Mouse (Mus musculus) intestine, embryonic 14.5 days (tissue): Measurements from ENCODE around the gene Pard3b. TPM values are rescaled to one million over a fixed set of nuclear protein-coding genes. Genes with fewer than 3 reads are reported as not detected.
A peak's percentile ranks its signal among the peaks of the same experiment; 100 is the strongest.

Experiments
- ATAC-seq: fragments of 200-750 bp; cut with Nextera tagmentation; replicated peaks from 2 replicates; pipeline ENCODE4 v1.8.0; 2017; ENCODE audit warnings: low read depth, moderate number of reproducible peaks, moderate TSS enrichment, moderate library complexity; ENCODE audit not compliant: low FRiP score, low TSS enrichment
- DNase-seq: peaks from one replicate; pipeline ENCODE4 v3.0.0-alpha.2; 2018; ENCODE audit warnings: low spot score
- H3K27ac ChIP-seq: fragments of 300-500 bp; sonication (generic); 2 replicates; pipeline ENCODE4 v1.5.1; 2014; ENCODE audit warnings: low read depth, mild to moderate bottlenecking, control low read depth
- H3K27me3 ChIP-seq: fragments of 300-500 bp; sonication (generic); replicated peaks from 2 replicates; pipeline ENCODE4 v1.6.1; 2014; ENCODE audit warnings: low read length, control low read depth; ENCODE audit not compliant: control insufficient read depth, insufficient read depth
- H3K36me3 ChIP-seq: fragments of 300-500 bp; sonication (generic); 2 replicates; pipeline ENCODE4 v1.6.1; 2014; ENCODE audit warnings: low read length, control low read depth; ENCODE audit not compliant: control insufficient read depth, insufficient read depth
- H3K4me1 ChIP-seq: fragments of 300-500 bp; sonication (generic); replicated peaks from 2 replicates; pipeline ENCODE4 v1.6.1; 2014; ENCODE audit warnings: low read length, control low read depth, mixed read lengths; ENCODE audit not compliant: control insufficient read depth, insufficient read depth
- H3K4me2 ChIP-seq: fragments of 300-500 bp; sonication (generic); 2 replicates; pipeline ENCODE4 v1.6.1; 2014; ENCODE audit warnings: low read length
- H3K4me3 ChIP-seq: fragments of 300-500 bp; sonication (generic); 2 replicates; pipeline ENCODE4 v1.5.1; 2014; ENCODE audit warnings: low read depth, low read length, control low read depth, mixed read lengths
- H3K9ac ChIP-seq: fragments of 300-500 bp; sonication (generic); 2 replicates; pipeline ENCODE4 v1.6.1; 2014; ENCODE audit warnings: mild to moderate bottlenecking, low read length
- H3K9me3 ChIP-seq: fragments of 300-500 bp; sonication (generic); 2 replicates; pipeline ENCODE4 v1.6.1; 2016; ENCODE audit warnings: low read length, control low read depth; ENCODE audit not compliant: control insufficient read depth
- WGBS: fragments of 180-500 bp; shearing (Covaris S2); extraction: QIAGEN DNeasy Blood & Tissue Kit; methylation state at CpG from one replicate; pipeline ENCODE4 v1.1.7; 2014; 5-methylcytosine and 5-hydroxymethylcytosine counted together
- polyA plus RNA-seq: library from polyadenylated mRNA; unstranded; fragments of >200 nt; fragmentation: Nextera tagmentation; extraction: Ambion mirVana; gene quantifications from 2 replicates; pipeline ENCODE4 v1.2.1, GENCODE M21; 2014

Gene Pard3b
- polyA plus RNA-seq, 1 experiment from 2014 or later = 37.7 TPM

GRCm38 (mm10) chr1:62679466-62679865 lies 1040.8 kb downstream of the Pard3b start:
- peaks cover 9% of the 10 kb centered on the region for H3K4me1 ChIP-seq
- 0 out of 2 replicates have a peak, but pooled peaks cover 4% of the 10 kb centered on the region for H3K9me3 ChIP-seq
- DNase-seq (no peak), ATAC-seq (no peak)
- H3K4me3 ChIP-seq = no peak overlapping the region
- 79% methylated on average over 2 of the region's 2 CpGs for WGBS
- H3K9ac ChIP-seq = no peak overlapping the region
- no peaks in the 10 kb centered on the region for H3K36me3 ChIP-seq
- no peak overlapping the region for H3K4me2 ChIP-seq
- no peaks in the 10 kb centered on the region for H3K27me3 ChIP-seq
- no peak overlapping the region for H3K27ac ChIP-seq

DNA sequence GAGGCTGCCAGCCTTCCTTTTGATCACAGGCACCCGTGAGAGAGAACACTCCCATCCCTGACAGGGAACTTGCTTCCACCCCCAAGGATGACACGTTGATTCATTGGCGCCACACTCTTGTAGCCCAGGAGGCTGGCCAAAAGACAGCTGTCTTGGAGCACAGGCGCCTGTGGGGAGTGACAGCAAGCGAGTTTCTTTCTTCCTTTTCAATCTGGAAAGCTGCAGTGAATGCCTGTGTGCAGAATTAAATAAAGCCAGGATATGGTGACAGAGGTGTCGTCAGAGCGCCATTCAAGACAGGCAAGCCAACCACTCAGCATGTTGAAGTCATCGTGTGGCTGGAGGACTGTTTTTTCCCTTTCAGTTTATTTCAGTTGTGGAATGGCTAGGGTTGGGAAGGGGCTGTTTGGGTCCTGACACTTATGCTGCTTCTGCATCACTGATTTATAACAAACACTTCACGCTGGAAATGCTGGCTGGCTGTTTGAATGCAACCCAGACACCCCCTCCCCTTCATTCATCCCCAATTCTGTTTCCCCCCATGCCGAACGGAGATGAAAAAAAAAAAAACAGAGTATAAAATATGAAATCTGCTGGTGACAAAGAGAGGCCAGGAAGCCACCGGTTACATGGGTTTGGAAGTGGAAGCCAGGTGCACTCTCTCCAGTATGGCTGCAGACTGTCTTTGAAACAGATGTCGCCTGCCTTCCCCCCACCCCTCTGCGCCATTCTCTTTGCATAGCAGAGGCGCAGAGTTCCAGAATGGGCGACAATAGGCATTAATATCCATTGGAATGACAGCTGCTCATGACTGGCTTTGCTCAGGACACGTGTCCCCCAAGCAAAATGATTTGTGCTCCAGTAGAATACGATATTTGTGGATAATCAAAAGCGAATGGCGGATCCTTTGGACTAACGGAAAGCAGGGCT lies 1044.1 kb downstream of the Pard3b start:
- peaks cover 9% of the 10 kb centered on the region for H3K4me1 ChIP-seq
- peak overlapping the region; percentile 29; the same call in 1 of the 2 replicates for H3K4me2 ChIP-seq
- H3K9ac ChIP-seq = no peak overlapping the region
- no peaks in the 10 kb centered on the region for H3K27me3 ChIP-seq
- H3K4me3 ChIP-seq = no peak overlapping the region
- no peaks in the 10 kb centered on the region for H3K36me3 ChIP-seq
- DNase-seq (no peak), ATAC-seq (no peak)
- WGBS = 38% methylated on average over 21 of the region's 21 CpGs
- no peak overlapping the region for H3K27ac ChIP-seq
- 0 out of 2 replicates have a peak, but pooled peaks cover 2% of the 10 kb centered on the region for H3K9me3 ChIP-seq

DNA sequence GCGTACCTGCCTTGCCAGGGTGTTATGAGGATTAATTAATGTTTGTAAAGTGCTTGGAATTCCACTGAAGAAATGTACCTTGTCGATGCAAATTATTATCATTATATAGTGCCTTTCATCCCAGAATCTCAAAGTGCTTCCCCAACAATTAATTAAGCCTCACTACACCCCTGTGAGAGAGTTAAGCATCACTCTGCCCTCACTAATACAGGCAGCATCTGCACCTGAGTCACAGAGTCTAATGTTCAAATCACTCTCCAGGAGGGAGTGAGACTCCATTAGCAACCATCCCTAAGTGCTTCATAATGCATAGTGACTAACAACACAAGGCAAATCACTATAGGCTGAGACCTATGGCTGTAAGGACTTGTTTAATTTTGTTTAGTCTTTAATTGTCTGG lies 1044.9 kb downstream of the Pard3b start:
- ATAC-seq = no peak
- 70% methylated on average over 2 of the region's 2 CpGs for WGBS
- H3K4me3 ChIP-seq = no peak overlapping the region

DNA sequence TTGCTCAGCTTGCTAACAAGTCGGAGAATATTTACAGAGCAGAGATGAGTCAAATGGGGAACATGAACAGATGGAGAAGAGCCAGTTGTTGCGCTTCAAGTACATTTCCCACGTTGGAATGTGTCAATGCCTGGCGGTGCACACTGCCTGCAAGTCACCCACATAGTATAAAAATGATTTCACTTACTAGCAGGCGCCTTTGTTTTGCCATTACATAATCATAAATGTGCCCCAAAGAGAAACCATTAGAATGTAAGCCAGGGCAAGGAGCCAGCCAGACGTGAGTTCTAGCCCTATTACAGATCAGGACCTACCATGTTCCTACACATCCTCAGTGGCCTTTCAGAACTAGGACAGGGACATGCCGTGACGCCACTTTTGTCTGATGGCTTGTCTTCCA lies 1048.9 kb downstream of the Pard3b start:
- Histone ChIP-seq H3K9me3 (no peaks in the 10 kb centered on the region), H3K27ac (no peak overlapping the region), H3K36me3 (no peaks in the 10 kb centered on the region), H3K27me3 (no peaks in the 10 kb centered on the region), H3K4me3 (no peak overlapping the region), H3K4me2 (no peak overlapping the region), H3K4me1 (peaks cover 9% of the 10 kb centered on the region), H3K9ac (no peak overlapping the region)
- ATAC-seq (no peak), DNase-seq (no peak)
- WGBS = 67% methylated on average over 8 of the region's 8 CpGs

More for the DNA sequence above, 1044.9 kb downstream of the Pard3b start:
- H3K4me1 ChIP-seq = peaks cover 9% of the 10 kb centered on the region
- no peak overlapping the region for H3K27ac ChIP-seq
- no peak for DNase-seq
- H3K36me3 ChIP-seq = no peaks in the 10 kb centered on the region
- no peaks in the 10 kb centered on the region for H3K9me3 ChIP-seq
- H3K9ac ChIP-seq = no peak overlapping the region
- H3K27me3 ChIP-seq = no peaks in the 10 kb centered on the region
- H3K4me2 ChIP-seq = no peak overlapping the region

DNA sequence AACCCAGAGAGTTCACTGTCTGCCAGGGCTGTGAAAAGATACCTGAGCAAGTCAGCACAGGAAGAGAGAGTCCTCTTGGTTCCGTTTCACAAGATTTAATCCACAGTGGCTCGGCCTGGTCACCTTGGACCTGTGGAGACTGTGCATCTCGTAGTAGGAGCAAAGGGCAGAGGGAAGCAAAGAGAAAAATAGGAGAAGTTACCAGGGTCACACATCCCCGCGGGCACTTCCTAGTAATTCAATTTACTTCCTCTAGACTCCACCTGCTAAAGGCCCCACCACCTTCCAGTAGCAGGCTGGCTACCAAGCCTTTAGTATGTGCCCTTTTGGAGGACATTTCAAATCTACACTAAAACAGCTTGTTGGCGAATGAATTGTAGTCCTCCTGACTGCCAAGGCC lies 1052.6 kb downstream of the Pard3b start:
- Histone ChIP-seq H3K4me3 (no peak overlapping the region), H3K27ac (no peak overlapping the region), H3K4me2 (no peak overlapping the region), H3K4me1 (0 out of 2 replicates have a peak, but pooled peaks cover 5% of the 10 kb centered on the region), H3K27me3 (no peaks in the 10 kb centered on the region), H3K9ac (no peak overlapping the region), H3K36me3 (no peaks in the 10 kb centered on the region), H3K9me3 (no peaks in the 10 kb centered on the region)
- DNase-seq (no peak), ATAC-seq (no peak)
- 81% methylated on average over 6 of the region's 6 CpGs for WGBS
